Mouse (Mus musculus) cortical plate, adult 2 months (tissue): Measurements from ENCODE around the gene Gm9821.

Experiments used
- CTCF ChIP-seq: fragments of 200-500 bp; IDR thresholded peaks from 2 replicates; pipeline ENCODE4 v1.5.1; 2011; ENCODE audit warnings: mild to moderate bottlenecking, control low read depth, low read length; ENCODE audit not compliant: insufficient read depth; ENCODE audit errors: extremely low read depth
- POLR2A ChIP-seq: fragments of 200-500 bp; IDR thresholded peaks from 2 replicates; pipeline ENCODE4 v1.6.1; 2011; ENCODE audit warnings: mild to moderate bottlenecking, low read length, control low read depth; ENCODE audit not compliant: insufficient read depth; ENCODE audit errors: extremely low read depth

GRCm38 (mm10) chr2:91912616-91913015 lies 32.9 kb upstream of the Gm9821 start:
- TF ChIP-seq POLR2A = no peak
- TF ChIP-seq CTCF = no peak
